Mouse (Mus musculus) CH12.LX (cell line): ENCODE measurements at regions not wholly inside any gene's neighbourhood (a gene's known extent, or its start where the extent isn't known, plus 50 kb on each side); places are given as distances from the start of the nearest gene placed in this dataset.

Source experiments
- DNase-seq: peaks from one replicate; pipeline ENCODE4 v3.0.0-alpha.2; 2013; ENCODE audit errors: extremely low read depth
- H3K27ac ChIP-seq: 2 replicates; pipeline ENCODE4 v1.5.1; 2012; ENCODE audit warnings: low read depth, mild to moderate bottlenecking, control low read depth, moderate library complexity; ENCODE audit not compliant: insufficient read depth
- H3K27me3 ChIP-seq: replicated peaks from 2 replicates; pipeline ENCODE3; 2012; ENCODE audit warnings: inconsistent platforms
- H3K36me3 ChIP-seq, 2 experiments: replicated peaks in 1 of 2; 2 replicates each; pipeline versions ENCODE3 to v1.6.1; 2012; ENCODE audit warnings: inconsistent platforms in 1 of 2, low read length in 1 of 2, mild to moderate bottlenecking in 1 of 2, mixed read lengths in 1 of 2, moderate library complexity in 1 of 2; ENCODE audit not compliant: control insufficient read depth in 1 of 2, insufficient read depth in 1 of 2
- H3K4me1 ChIP-seq, 2 experiments: 2 replicates each; pipeline ENCODE4 v1.6.1; 2012; ENCODE audit warnings: inconsistent platforms in 1 of 2, moderate library complexity in 1 of 2; ENCODE audit not compliant: insufficient read depth in 2 of 2, control insufficient read depth in 1 of 2
- H3K4me2 ChIP-seq: 2 replicates; pipeline ENCODE4 v1.6.1; 2012; ENCODE audit warnings: low read depth, mild to moderate bottlenecking, control low read depth; ENCODE audit not compliant: poor library complexity, insufficient read depth, severe bottlenecking
- H3K4me3 ChIP-seq, 3 experiments: fragments of 150-350 bp in 1 of 3; sonication (generic) in 1 of 3; replicated peaks in 1 of 3; 2 replicates each; pipeline versions ENCODE3 to v1.5.1; 2011 to 2012; ENCODE audit warnings: low read depth in 2 of 3, low read length in 2 of 3, mild to moderate bottlenecking in 2 of 3, moderate library complexity in 2 of 3, control low read depth in 1 of 3, improper control_type of control experiment in 1 of 3, inconsistent platforms in 1 of 3, mixed read lengths in 1 of 3; ENCODE audit not compliant: poor library complexity in 1 of 3
- H3K79me2 ChIP-seq: replicated peaks from 2 replicates; pipeline ENCODE4 v1.6.1; 2012; ENCODE audit warnings: mild to moderate bottlenecking, moderate library complexity; ENCODE audit not compliant: control insufficient read depth, poor library complexity, insufficient read depth, severe bottlenecking; ENCODE audit errors: extremely low read depth
- H3K9ac ChIP-seq: 2 replicates; pipeline ENCODE4 v1.6.1; 2012; ENCODE audit warnings: low read depth, mild to moderate bottlenecking, control low read depth, moderate library complexity; ENCODE audit not compliant: insufficient read depth
- H3K9me3 ChIP-seq: replicated peaks from 2 replicates; pipeline ENCODE3; 2012; ENCODE audit warnings: low read length, inconsistent platforms, mixed read lengths
- CTCF ChIP-seq, 2 experiments: IDR thresholded peaks in 1 of 2; conservative IDR thresholded peaks in 1 of 2; 2 replicates each; pipeline ENCODE4 v1.5.1; 2011 to 2012; ENCODE audit warnings: low read depth in 2 of 2, low read length in 2 of 2, improper control_type of control experiment in 1 of 2, inconsistent platforms in 1 of 2, mild to moderate bottlenecking in 1 of 2, moderate library complexity in 1 of 2
- E2F4 ChIP-seq: IDR thresholded peaks from 2 replicates; pipeline ENCODE4 v1.6.1; 2011; ENCODE audit warnings: low read depth, low read length, improper control_type of control experiment; ENCODE audit not compliant: insufficient replicate concordance
- EP300 ChIP-seq: IDR thresholded peaks from 2 replicates; pipeline ENCODE4 v1.6.1; 2011; ENCODE audit warnings: low read length, improper control_type of control experiment
- GABPA ChIP-seq: IDR thresholded peaks from 2 replicates; pipeline ENCODE4 v1.6.1; 2012; ENCODE audit warnings: low read depth, low read length, improper control_type of control experiment, inconsistent platforms; ENCODE audit not compliant: insufficient replicate concordance
- HCFC1 ChIP-seq: IDR thresholded peaks from 2 replicates; pipeline ENCODE4 v1.6.1; 2012; ENCODE audit warnings: low read depth, mild to moderate bottlenecking, inconsistent platforms, low read length, improper control_type of control experiment
- IRF4 ChIP-seq: IDR thresholded peaks from 2 replicates; pipeline ENCODE4 v1.6.1; 2014; ENCODE audit warnings: low read depth, mild to moderate bottlenecking, inconsistent platforms, low read length, improper control_type of control experiment
- JUND ChIP-seq: conservative IDR thresholded peaks from 2 replicates; pipeline ENCODE4 v1.6.1; 2011; ENCODE audit warnings: low read depth, low read length, improper control_type of control experiment
- MAFK ChIP-seq: IDR thresholded peaks from 2 replicates; pipeline ENCODE4 v1.6.1; 2011; ENCODE audit warnings: low read length, improper control_type of control experiment; ENCODE audit not compliant: insufficient replicate concordance
- MEF2A ChIP-seq: IDR thresholded peaks from 2 replicates; pipeline ENCODE4 v1.6.1; 2014; ENCODE audit warnings: low read depth, mild to moderate bottlenecking, inconsistent platforms, low read length, improper control_type of control experiment, borderline replicate concordance
- MXI1 ChIP-seq: IDR thresholded peaks from 2 replicates; pipeline ENCODE4 v1.6.1; 2011; ENCODE audit warnings: mild to moderate bottlenecking, low read depth, low read length, improper control_type of control experiment
- MYC ChIP-seq: IDR thresholded peaks from 2 replicates; pipeline ENCODE4 v1.6.1; 2011; ENCODE audit warnings: low read depth, mild to moderate bottlenecking, improper control_type of control experiment, low read length
- NELFE ChIP-seq: IDR thresholded peaks from 2 replicates; pipeline ENCODE4 v1.6.1; 2011; ENCODE audit warnings: low read depth, low read length, improper control_type of control experiment
- NRF1 ChIP-seq: IDR thresholded peaks from 2 replicates; pipeline ENCODE4 v1.6.1; 2014; ENCODE audit warnings: low read depth, mild to moderate bottlenecking, inconsistent platforms, low read length, improper control_type of control experiment, moderate library complexity
- PAX5 ChIP-seq: IDR thresholded peaks from 2 replicates; pipeline ENCODE4 v1.6.1; 2012; ENCODE audit warnings: low read length, inconsistent platforms, mixed read lengths
- POLR2A ChIP-seq: IDR thresholded peaks from 2 replicates; pipeline ENCODE4 v1.6.1; 2011; ENCODE audit warnings: low read depth, mild to moderate bottlenecking, improper control_type of control experiment, low read length
- POLR2AphosphoS2 ChIP-seq: IDR thresholded peaks from 2 replicates; pipeline ENCODE4 v1.6.1; 2011; ENCODE audit warnings: low read depth, low read length, improper control_type of control experiment
- SMC3 ChIP-seq: IDR thresholded peaks from 2 replicates; pipeline ENCODE4 v1.6.1; 2011; ENCODE audit warnings: low read depth, low read length, improper control_type of control experiment
- USF2 ChIP-seq: conservative IDR thresholded peaks from 2 replicates; pipeline ENCODE4 v1.6.1; 2011; ENCODE audit warnings: low read depth, low read length, improper control_type of control experiment
- ZC3H11A ChIP-seq: IDR thresholded peaks from 2 replicates; pipeline ENCODE4 v1.6.1; 2012; ENCODE audit warnings: low read depth, mild to moderate bottlenecking, inconsistent platforms, low read length, improper control_type of control experiment
- ZMIZ1 ChIP-seq: IDR thresholded peaks from 2 replicates; pipeline ENCODE4 v1.6.1; 2012; ENCODE audit warnings: low read depth, mild to moderate bottlenecking, inconsistent platforms, low read length, improper control_type of control experiment
- dilution Hi-C: fragments of 300-500 bp; cut with MboI; formaldehyde crosslinking; loops from 2 replicates; pipeline ENCODE4 v1.14.3; 2020; ENCODE audit warnings: low sequenced_read_pairs; ENCODE audit not compliant: extremely low pct_unique_long_range_greater_than_20kb, extremely low pct_ligation_motif_present
- in situ Hi-C: fragments of 300-500 bp; cut with MboI; formaldehyde crosslinking; loops from 3 replicates; pipeline ENCODE4 v1.14.3; 2019; ENCODE audit warnings: low sequenced_read_pairs, low pct_ligation_motif_present, low pct_unique_long_range_greater_than_20kb, mixed read lengths

GRCm38 (mm10) chr11:45538011-45538410 lies 313.8 kb upstream of the Clint1 start:
- H3K27ac ChIP-seq = no peak overlapping the region
- DNase-seq = no peak
- in situ Hi-C loops (loop anchor here (25.0 kb wide), 1 partner anchor 751 kb away; no protein-coding TSS in a partner anchor), dilution Hi-C loops (no loop called here)
- H3K79me2 ChIP-seq = no peaks in the 10 kb centered on the region
- no peaks in the 10 kb centered on the region for H3K36me3 ChIP-seq
- TF ChIP-seq GABPA = no peak
- no peak for TF ChIP-seq MXI1
- no peak for TF ChIP-seq POLR2A
- no peak for TF ChIP-seq E2F4
- no peak for TF ChIP-seq ZMIZ1
- TF ChIP-seq POLR2AphosphoS2 = no peak
- TF ChIP-seq USF2 = no peak
- TF ChIP-seq EP300 = no peak
- no peak for TF ChIP-seq NRF1
- TF ChIP-seq MYC = no peak
- TF ChIP-seq SMC3 = no peak
- TF ChIP-seq IRF4 = no peak
- TF ChIP-seq PAX5 = no peak
- H3K9ac ChIP-seq = no peak overlapping the region
- H3K4me3 ChIP-seq = no peak overlapping the region
- peaks cover 0 to 28% of the 10 kb centered on the region in 2 experiments; a peak in 2 of 4 replicates for H3K4me1 ChIP-seq
- H3K9me3 ChIP-seq = no peaks in the 10 kb centered on the region
- H3K27me3 ChIP-seq = no peaks in the 10 kb centered on the region
- H3K4me2 ChIP-seq = no peak overlapping the region

GRCm38 (mm10) chr11:45539459-45539858 lies 312.4 kb upstream of the Clint1 start:
- peak; percentile 88 for DNase-seq
- H3K27me3 ChIP-seq = no peaks in the 10 kb centered on the region
- H3K27ac ChIP-seq = no peak overlapping the region
- dilution Hi-C loops (no loop called here), in situ Hi-C loops (loop anchor here (25.0 kb wide), 1 partner anchor 752 kb away; no protein-coding TSS in a partner anchor)
- no peaks in the 10 kb centered on the region for H3K79me2 ChIP-seq
- H3K4me3 ChIP-seq = no peak overlapping the region
- peaks cover 0 to 14% of the 10 kb centered on the region in 2 experiments; a peak in 2 of 4 replicates for H3K4me1 ChIP-seq
- peak overlapping the region; percentile 30 for H3K4me2 ChIP-seq
- H3K9ac ChIP-seq = no peak overlapping the region
- TF ChIP-seq NELFE (0 out of 2 replicates have a peak, but pooled peaks have one; percentile 23), ZC3H11A (peak; percentile 72), MEF2A (peak; percentile 80), SMC3 (peak; percentile 86), CTCF (conservative IDR thresholded peaks at IDR 0.05 in 1 of 2, IDR thresholded peaks at IDR 0.05 in 1 of 2; ENCODE audit: low read depth in 2 of 2, low read length in 2 of 2) (peak; percentile 52 to 93), MYC (no peak), HCFC1 (0 out of 2 replicates have a peak, but pooled peaks have one; percentile 18), IRF4 (peak; percentile 88), JUND (peak; percentile 67; the same call in 1 of the 2 replicates), MXI1 (no peak), E2F4 (0 out of 2 replicates have a peak, but pooled peaks have one; percentile 15), GABPA (no peak), MAFK (no peak)
- TF ChIP-seq, all 38 proteins: peak for 9
- no peaks in the 10 kb centered on the region for H3K36me3 ChIP-seq
- no peaks in the 10 kb centered on the region for H3K9me3 ChIP-seq
